In the genomic region with DNA sequence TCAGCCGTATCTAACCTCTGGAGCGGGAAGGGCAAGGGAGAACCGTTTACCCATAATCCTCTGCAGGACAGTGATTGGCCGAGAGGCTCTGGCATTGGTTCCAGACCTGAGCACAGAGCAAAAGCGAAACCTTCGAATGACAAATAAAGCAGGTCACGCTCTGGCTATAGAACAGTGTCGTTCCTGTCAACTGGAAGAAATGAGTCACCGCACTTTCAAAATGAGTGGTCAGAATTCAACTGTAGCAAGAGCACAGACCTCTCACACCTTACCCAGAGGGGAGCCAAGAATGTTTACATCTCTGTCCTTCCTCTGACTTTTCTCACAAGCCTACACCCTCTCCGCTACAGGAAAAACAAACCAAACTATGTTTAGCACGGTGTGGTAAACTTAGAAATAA, we compare ENCODE assay signal across 9 mouse cellular contexts. TPM values are rescaled to one million over a fixed set of nuclear protein-coding genes. Genes with fewer than 3 reads are reported as not detected.
DNase-seq lines count a peak whose midpoint lies in the region; ATAC-seq and TF ChIP-seq lines count a peak whose summit lies in the region.
"Had no signal": no experiment of that assay in that cellular context is flagged by ENCODE, and none has a peak within 500 bp of the region (broad histone marks: within the 10 kb centered on the region; RNA-seq: fewer than 3 reads in every experiment).

No protein-coding gene starts in this region.

- no peak for TF ChIP-seq CTCF in bone marrow, adult 2 months (IDR thresholded peaks at IDR 0.05; ENCODE audit: control insufficient read depth, insufficient read depth, low read length)
- TF ChIP-seq CTCF in heart, postnatal 0 days (IDR thresholded peaks at IDR 0.05; ENCODE audit: low read depth): no peak
- TF ChIP-seq CTCF in forebrain, postnatal 0 days (IDR thresholded peaks at IDR 0.05; ENCODE audit: low read depth): no peak

- peak overlapping the region; percentile 92 for H3K27ac ChIP-seq in bone marrow, adult 2 months (ENCODE audit: control insufficient read depth, insufficient read depth, low read depth, low read length, poor library complexity)
- peak overlapping the region; percentile 84 for H3K27ac ChIP-seq in heart, postnatal 0 days (ENCODE audit: low read depth)
- no peak overlapping the region for H3K27ac ChIP-seq in stomach, embryonic 14.5 days (ENCODE audit: low read length)
- no peak overlapping the region for H3K27ac ChIP-seq in forebrain, postnatal 0 days (ENCODE audit: low read depth, low read length)
- H3K27ac ChIP-seq: neural tube, embryonic 13.5 days had no signal

- H3K4me2 ChIP-seq in heart, postnatal 0 days (ENCODE audit: low read depth, low read length): peak overlapping the region; percentile 35; the same call in 1 of the 2 replicates
- H3K4me2 ChIP-seq in stomach, embryonic 14.5 days (replicated peaks; ENCODE audit: low read depth, low read length): no peak overlapping the region
- H3K4me2 ChIP-seq in forebrain, postnatal 0 days (ENCODE audit: low read depth): no peak overlapping the region
- H3K4me2 ChIP-seq: neural tube, embryonic 13.5 days had no signal

- no peaks in the 10 kb centered on the region for H3K36me3 ChIP-seq in heart, postnatal 0 days (replicated peaks; ENCODE audit: control insufficient read depth, insufficient read depth, low read length)
- no peaks in the 10 kb centered on the region for H3K36me3 ChIP-seq in stomach, embryonic 14.5 days (ENCODE audit: control insufficient read depth, insufficient read depth, low read length)
- no peaks in the 10 kb centered on the region for H3K36me3 ChIP-seq in forebrain, postnatal 0 days (ENCODE audit: insufficient read depth)
- H3K36me3 ChIP-seq: neural tube, embryonic 13.5 days had no signal

- peak; percentile 53 for DNase-seq in spleen, adult 12 weeks (ENCODE audit: low spot score)
- no peak for DNase-seq in spleen, postnatal 14 days (ENCODE audit: low spot score in 2 of 2)
- DNase-seq in heart, postnatal 0 days (ENCODE audit: low spot score): peak; percentile 93
- peak; percentile 85 to 89 for DNase-seq in lung, adult 18-20 months
- no peak for DNase-seq in cerebellum, adult 9-11 months
- no peak for DNase-seq in forebrain, postnatal 0 days

- no peaks in the 10 kb centered on the region for H3K9me3 ChIP-seq in heart, postnatal 0 days (replicated peaks; ENCODE audit: control insufficient read depth, low read length)
- no peaks in the 10 kb centered on the region for H3K9me3 ChIP-seq in stomach, embryonic 14.5 days (ENCODE audit: control insufficient read depth, low read depth, low read length)
- H3K9me3 ChIP-seq in forebrain, postnatal 0 days (ENCODE audit: low read length): no peaks in the 10 kb centered on the region
- H3K9me3 ChIP-seq: neural tube, embryonic 13.5 days had no signal

- TF ChIP-seq EP300 in heart, postnatal 0 days (IDR thresholded peaks at IDR 0.05; ENCODE audit: low read depth): 0 out of 2 replicates have a peak, but pooled peaks have one; percentile 32

- peak; percentile 92 for ATAC-seq in heart, postnatal 0 days (ENCODE audit: insufficient read depth, low read depth)
- ATAC-seq in stomach, embryonic 14.5 days (ENCODE audit: insufficient number of reproducible peaks, insufficient read depth, low FRiP score, low read depth): 0 out of 2 replicates have a peak, but pooled peaks have one; percentile 33
- no peak for ATAC-seq in forebrain, postnatal 0 days

- TF ChIP-seq POLR2A in bone marrow, adult 2 months (IDR thresholded peaks at IDR 0.05; ENCODE audit: borderline replicate concordance, control insufficient read depth, low read depth, low read length): no peak

- H3K27me3 ChIP-seq in heart, postnatal 0 days (ENCODE audit: control insufficient read depth, insufficient read depth, low read length): no peaks in the 10 kb centered on the region
- no peaks in the 10 kb centered on the region for H3K27me3 ChIP-seq in stomach, embryonic 14.5 days (ENCODE audit: control insufficient read depth, insufficient read depth, low read length)
- H3K27me3 ChIP-seq in forebrain, postnatal 0 days (ENCODE audit: insufficient read depth, low read length): no peaks in the 10 kb centered on the region
- H3K27me3 ChIP-seq: neural tube, embryonic 13.5 days had no signal

- H3K9ac ChIP-seq in heart, postnatal 0 days (replicated peaks; ENCODE audit: low read depth, low read length): no peak overlapping the region
- H3K9ac ChIP-seq in stomach, embryonic 14.5 days (replicated peaks; ENCODE audit: low read depth, low read length): no peak overlapping the region
- no peak overlapping the region for H3K9ac ChIP-seq in forebrain, postnatal 0 days
- H3K9ac ChIP-seq: neural tube, embryonic 13.5 days had no signal

- H3K4me3 ChIP-seq in bone marrow, adult 2 months (replicated peaks; ENCODE audit: control insufficient read depth, low read depth, low read length): no peak overlapping the region
- H3K4me3 ChIP-seq in heart, postnatal 0 days (ENCODE audit: low read depth, low read length): no peak overlapping the region
- H3K4me3 ChIP-seq in stomach, embryonic 14.5 days (ENCODE audit: low read depth, low read length): no peak overlapping the region
- no peak overlapping the region for H3K4me3 ChIP-seq in forebrain, postnatal 0 days (ENCODE audit: low read depth, low read length)
- H3K4me3 ChIP-seq: neural tube, embryonic 13.5 days had no signal

- peaks cover 2% of the 10 kb centered on the region for H3K4me1 ChIP-seq in bone marrow, adult 2 months (ENCODE audit: control insufficient read depth, insufficient read depth, low read length)
- H3K4me1 ChIP-seq in heart, postnatal 0 days (ENCODE audit: control insufficient read depth, insufficient read depth): 0 out of 2 replicates have a peak, but pooled peaks cover 4% of the 10 kb centered on the region
- H3K4me1 ChIP-seq in stomach, embryonic 14.5 days (ENCODE audit: control insufficient read depth, insufficient read depth, low read length): 0 out of 2 replicates have a peak, but pooled peaks cover 4% of the 10 kb centered on the region
- H3K4me1 ChIP-seq in forebrain, postnatal 0 days (ENCODE audit: insufficient read depth): no peaks in the 10 kb centered on the region
- H3K4me1 ChIP-seq: neural tube, embryonic 13.5 days had no signal

- 9% methylated on average over 11 of the region's 11 CpGs for WGBS in bone marrow, adult 2 months
- 36% methylated on average over 11 of the region's 11 CpGs for WGBS in heart, postnatal 0 days
- WGBS in stomach, embryonic 14.5 days: 67% methylated on average over 11 of the region's 11 CpGs
- WGBS in forebrain, postnatal 0 days: 77% methylated on average over 11 of the region's 11 CpGs

RNA-seq across cellular contexts. Expression of gene Enpp6, which starts 45.4 kb away (rescaled TPM):
- 0.52 TPM in 1 of 2 replicates, not detected in the other for polyA plus RNA-seq in bone marrow, adult 2 months (2011; ENCODE audit: insufficient read depth, insufficient read length, low replicate concordance, missing spikeins)
- total RNA-seq in heart, postnatal 0 days (2014; rRNA removed; ENCODE audit: low replicate concordance): 7.7 and 13.0 TPM in 2 replicates
- 5.4 and 5.5 TPM in 2 replicates for polyA plus RNA-seq in heart, postnatal 0 days (2015; fragmentation: Nextera tagmentation; extraction: Ambion mirVana)
- 0.30 and 0.86 TPM in 2 replicates for polyA plus RNA-seq in stomach, embryonic 14.5 days (2014; fragmentation: Nextera tagmentation; extraction: Ambion mirVana)
- 0.43 and 1.3 TPM in 2 replicates for total RNA-seq in forebrain, postnatal 0 days (2014; rRNA removed)
- 0.38 and 0.43 TPM in 2 replicates for polyA plus RNA-seq in forebrain, postnatal 0 days (2015; fragmentation: Nextera tagmentation; extraction: Ambion mirVana)

Comparison
In these comparisons a context has a peak if more than half of its experiments do, and no peak if none do; other contexts are left out.
1. DNase-seq: peak in spleen, adult 12 weeks (single experiment), heart, postnatal 0 days (single experiment) and lung, adult 18-20 months (2 of 2); none in spleen, postnatal 14 days (0 of 2), cerebellum, adult 9-11 months (single experiment) and forebrain, postnatal 0 days (single experiment).
2. H3K27ac ChIP-seq: peak in bone marrow, adult 2 months (single experiment) and heart, postnatal 0 days (single experiment); none in stomach, embryonic 14.5 days (single experiment) and forebrain, postnatal 0 days (single experiment).